17 mouse cellular contexts compared by ENCODE assay signal in genomic region chr12:77976952-77977351, GRCm38 (mm10).
"Had no signal": no experiment of that assay in that cellular context is flagged by ENCODE, and none has a peak within 500 bp of the region (broad histone marks: within the 10 kb centered on the region; RNA-seq: fewer than 3 reads in every experiment).

No protein-coding gene starts in this region.

- H3K27me3 ChIP-seq: lung, embryonic 15.5 days; megakaryocyte, embryonic 14.5 days; midbrain, embryonic 13.5 days; midbrain, embryonic 15.5 days; neural tube, embryonic 12.5 days; stomach, embryonic 15.5 days had no signal

- H3K4me1 ChIP-seq: lung, embryonic 15.5 days; megakaryocyte, embryonic 14.5 days; midbrain, embryonic 13.5 days; midbrain, embryonic 15.5 days; neural tube, embryonic 12.5 days; stomach, embryonic 15.5 days had no signal

- ATAC-seq: lung, postnatal 0 days; midbrain, embryonic 13.5 days; midbrain, embryonic 15.5 days had no signal

- H3K4me3 ChIP-seq: lung, embryonic 15.5 days; megakaryocyte, embryonic 14.5 days; midbrain, embryonic 13.5 days; midbrain, embryonic 15.5 days; neural tube, embryonic 12.5 days; stomach, embryonic 15.5 days had no signal

- DNase-seq: lung, adult 2 months; lung, postnatal 14 days; lung, postnatal 36 days; right cerebral cortex, postnatal 14 days; thymus, adult 2 months; thymus, postnatal 25 days; thymus, postnatal 4 days had no signal

- H3K36me3 ChIP-seq: lung, embryonic 15.5 days; midbrain, embryonic 13.5 days; midbrain, embryonic 15.5 days; neural tube, embryonic 12.5 days; stomach, embryonic 15.5 days had no signal

- H3K9ac ChIP-seq: lung, embryonic 15.5 days; midbrain, embryonic 13.5 days; midbrain, embryonic 15.5 days; neural tube, embryonic 12.5 days; stomach, embryonic 15.5 days had no signal

- H3K4me2 ChIP-seq: lung, embryonic 15.5 days; midbrain, embryonic 11.5 days; midbrain, embryonic 13.5 days; midbrain, embryonic 15.5 days; neural tube, embryonic 12.5 days; stomach, embryonic 15.5 days had no signal

- H3K9me3 ChIP-seq: lung, embryonic 15.5 days; megakaryocyte, embryonic 14.5 days; midbrain, embryonic 13.5 days; midbrain, embryonic 15.5 days; neural tube, embryonic 12.5 days; stomach, embryonic 15.5 days had no signal

- H3K27ac ChIP-seq: lung, embryonic 15.5 days; macrophage; midbrain, embryonic 13.5 days; midbrain, embryonic 15.5 days; neural tube, embryonic 12.5 days; stomach, embryonic 15.5 days; stomach, postnatal 0 days had no signal
